Mouse (Mus musculus) MEL (cell line): ENCODE results near the gene Mtor. TPM values are rescaled to one million over a fixed set of nuclear protein-coding genes. Genes with fewer than 3 reads are reported as not detected.
A peak's percentile ranks its signal among the peaks of the same experiment; 100 is the strongest.

ENCODE experiments used
- DNase-seq: peaks from one replicate; pipeline ENCODE4 v3.0.0; 2011; ENCODE audit warnings: low read depth, low spot score
- H3K27ac ChIP-seq: 2 replicates; pipeline ENCODE4 v1.5.1; 2012; ENCODE audit warnings: low read depth, mild to moderate bottlenecking, control low read depth, low read length, moderate library complexity; ENCODE audit not compliant: control insufficient read depth
- H3K27me3 ChIP-seq, 2 experiments: fragments of 150-350 bp in 1 of 2; sonication (generic) in 1 of 2; 2 replicates each; pipeline ENCODE4 v1.6.1; 2012; ENCODE audit warnings: low read length in 2 of 2, mild to moderate bottlenecking in 2 of 2, improper control_type of control experiment in 1 of 2, moderate library complexity in 1 of 2; ENCODE audit not compliant: insufficient read depth in 2 of 2, control insufficient read depth in 1 of 2
- H3K36me3 ChIP-seq, 2 experiments: 2 replicates each; pipeline ENCODE4 v1.6.1; 2012 to 2014; ENCODE audit warnings: low read length in 2 of 2, improper control_type of control experiment in 1 of 2, inconsistent platforms in 1 of 2, mild to moderate bottlenecking in 1 of 2; ENCODE audit not compliant: insufficient read depth in 2 of 2, control insufficient read depth in 1 of 2
- H3K4me1 ChIP-seq, 2 experiments: fragments of 150-350 bp in 1 of 2; sonication (generic) in 1 of 2; 2 replicates each; pipeline ENCODE4 v1.6.1; 2012; ENCODE audit warnings: low read length in 2 of 2, improper control_type of control experiment in 1 of 2, mild to moderate bottlenecking in 1 of 2; ENCODE audit not compliant: insufficient read depth in 2 of 2, control insufficient read depth in 1 of 2
- H3K4me3 ChIP-seq, 2 experiments: fragments of 150-350 bp in 1 of 2; sonication (generic) in 1 of 2; 2 replicates each; pipeline ENCODE4 v1.5.1; 2012; ENCODE audit warnings: low read depth in 2 of 2, low read length in 2 of 2, mild to moderate bottlenecking in 2 of 2, moderate library complexity in 2 of 2, control low read depth in 1 of 2, improper control_type of control experiment in 1 of 2; ENCODE audit not compliant: control insufficient read depth in 1 of 2, insufficient read depth in 1 of 2
- H3K79me2 ChIP-seq: 2 replicates; pipeline ENCODE4 v1.6.1; 2012; ENCODE audit warnings: mild to moderate bottlenecking, low read length, moderate library complexity; ENCODE audit not compliant: control insufficient read depth, poor library complexity, insufficient read depth
- H3K9ac ChIP-seq: 2 replicates; pipeline ENCODE4 v1.6.1; 2012; ENCODE audit warnings: low read depth, mild to moderate bottlenecking, control low read depth, low read length, moderate library complexity; ENCODE audit not compliant: control insufficient read depth, poor library complexity, severe bottlenecking
- H3K9me3 ChIP-seq: fragments of 150-350 bp; sonication (generic); replicated peaks from 2 replicates; pipeline ENCODE4 v1.6.1; 2012; ENCODE audit warnings: mild to moderate bottlenecking, low read length, improper control_type of control experiment, moderate library complexity; ENCODE audit not compliant: insufficient read depth
- CHD2 ChIP-seq: IDR thresholded peaks from 2 replicates; pipeline ENCODE4 v1.6.1; 2011; ENCODE audit warnings: low read length, improper control_type of control experiment
- CTCF ChIP-seq, 3 experiments: IDR thresholded peaks in 2 of 3; conservative IDR thresholded peaks in 1 of 3; 2 replicates each; pipeline ENCODE4 v1.5.1; 2011 to 2012; ENCODE audit warnings: low read length in 3 of 3, low read depth in 2 of 3, mild to moderate bottlenecking in 2 of 3, improper control_type of control experiment in 1 of 3, inconsistent platforms in 1 of 3, mixed read lengths in 1 of 3, moderate library complexity in 1 of 3; ENCODE audit not compliant: control insufficient read depth in 1 of 3, insufficient read depth in 1 of 3, poor library complexity in 1 of 3, severe bottlenecking in 1 of 3
- E2F4 ChIP-seq: IDR thresholded peaks from 2 replicates; pipeline ENCODE4 v1.6.1; 2011; ENCODE audit warnings: low read depth, low read length, improper control_type of control experiment, borderline replicate concordance
- EP300 ChIP-seq, 2 experiments: IDR thresholded peaks; 2 replicates each; pipeline ENCODE4 v1.6.1; 2011; ENCODE audit warnings: improper control_type of control experiment in 2 of 2, low read length in 2 of 2, low read depth in 1 of 2, mild to moderate bottlenecking in 1 of 2
- ETS1 ChIP-seq: IDR thresholded peaks from 2 replicates; pipeline ENCODE4 v1.6.1; 2012; ENCODE audit warnings: low read depth, mild to moderate bottlenecking, inconsistent platforms, low read length, improper control_type of control experiment, moderate library complexity
- GATA1 ChIP-seq: IDR thresholded peaks from 2 replicates; pipeline ENCODE4 v1.6.1; 2011; ENCODE audit warnings: low read depth, low read length, improper control_type of control experiment
- HCFC1 ChIP-seq: IDR thresholded peaks from 2 replicates; pipeline ENCODE4 v1.6.1; 2012; ENCODE audit warnings: low read depth, mild to moderate bottlenecking, inconsistent platforms, low read length, improper control_type of control experiment, moderate library complexity
- MAZ ChIP-seq: IDR thresholded peaks from 2 replicates; pipeline ENCODE4 v1.6.1; 2012; ENCODE audit warnings: low read depth, mild to moderate bottlenecking, inconsistent platforms, low read length, improper control_type of control experiment
- NELFE ChIP-seq: IDR thresholded peaks from 2 replicates; pipeline ENCODE4 v1.6.1; 2011; ENCODE audit warnings: low read depth, low read length, improper control_type of control experiment
- POLR2A ChIP-seq, 2 experiments: IDR thresholded peaks; 2 replicates each; pipeline ENCODE4 v1.6.1; 2011 to 2012; ENCODE audit warnings: low read length in 2 of 2, mild to moderate bottlenecking in 2 of 2, control low read depth in 1 of 2, improper control_type of control experiment in 1 of 2, low read depth in 1 of 2, moderate library complexity in 1 of 2; ENCODE audit not compliant: control insufficient read depth in 1 of 2, insufficient read depth in 1 of 2, poor library complexity in 1 of 2
- RAD21 ChIP-seq: IDR thresholded peaks from 2 replicates; pipeline ENCODE4 v1.6.1; 2011; ENCODE audit warnings: mild to moderate bottlenecking, low read depth, low read length, improper control_type of control experiment
- RCOR1 ChIP-seq: IDR thresholded peaks from 2 replicates; pipeline ENCODE4 v1.6.1; 2012; ENCODE audit warnings: low read depth, mild to moderate bottlenecking, inconsistent platforms, low read length, improper control_type of control experiment
- SIN3A ChIP-seq: IDR thresholded peaks from 2 replicates; pipeline ENCODE4 v1.6.1; 2012; ENCODE audit warnings: low read length, improper control_type of control experiment, inconsistent platforms
- TAL1 ChIP-seq: IDR thresholded peaks from 2 replicates; pipeline ENCODE4 v1.6.1; 2012; ENCODE audit warnings: mild to moderate bottlenecking, inconsistent platforms, low read length, moderate library complexity, mixed read lengths
- TBP ChIP-seq: IDR thresholded peaks from 2 replicates; pipeline ENCODE4 v1.8.0; 2011; ENCODE audit warnings: low read depth, low read length, improper control_type of control experiment
- UBTF ChIP-seq: IDR thresholded peaks from 2 replicates; pipeline ENCODE4 v1.6.1; 2012; ENCODE audit warnings: low read depth, mild to moderate bottlenecking, inconsistent platforms, low read length, improper control_type of control experiment, moderate library complexity, borderline replicate concordance; ENCODE audit not compliant: insufficient read depth
- USF2 ChIP-seq, 2 experiments: IDR thresholded peaks; 2 replicates each; pipeline ENCODE4 v1.6.1; 2011 to 2012; ENCODE audit warnings: improper control_type of control experiment in 2 of 2, low read length in 2 of 2, borderline replicate concordance in 1 of 2, inconsistent platforms in 1 of 2, low read depth in 1 of 2, mild to moderate bottlenecking in 1 of 2; ENCODE audit not compliant: insufficient read depth in 1 of 2
- ZNF384 ChIP-seq: IDR thresholded peaks from 2 replicates; pipeline ENCODE4 v1.6.1; 2012; ENCODE audit warnings: low read depth, mild to moderate bottlenecking, inconsistent platforms, low read length, improper control_type of control experiment
- polyA plus RNA-seq, 2 experiments: library from polyadenylated mRNA; stranded (reverse) in 1 of 2; unstranded in 1 of 2; fragments of >175 nt in 1 of 2; fragments of >200 nt in 1 of 2; gene quantifications; 2 replicates each; pipeline versions ENCODE4 v1.2.1 to v1.2.4; 2012; ENCODE audit warnings: low replicate concordance in 2 of 2, low read depth in 1 of 2; ENCODE audit not compliant: insufficient read length in 2 of 2, insufficient read depth in 1 of 2, missing spikeins in 1 of 2
- total RNA-seq: library from RNA; depleted of rRNA; stranded (reverse); fragments of 300-350 nt; gene quantifications from 2 replicates; pipeline ENCODE4 v1.2.3, GENCODE M21; 2012

Mtor gene
- total and polyA plus RNA-seq, 3 experiments = 23.9 to 35.2 TPM; not detected in 1

DNA sequence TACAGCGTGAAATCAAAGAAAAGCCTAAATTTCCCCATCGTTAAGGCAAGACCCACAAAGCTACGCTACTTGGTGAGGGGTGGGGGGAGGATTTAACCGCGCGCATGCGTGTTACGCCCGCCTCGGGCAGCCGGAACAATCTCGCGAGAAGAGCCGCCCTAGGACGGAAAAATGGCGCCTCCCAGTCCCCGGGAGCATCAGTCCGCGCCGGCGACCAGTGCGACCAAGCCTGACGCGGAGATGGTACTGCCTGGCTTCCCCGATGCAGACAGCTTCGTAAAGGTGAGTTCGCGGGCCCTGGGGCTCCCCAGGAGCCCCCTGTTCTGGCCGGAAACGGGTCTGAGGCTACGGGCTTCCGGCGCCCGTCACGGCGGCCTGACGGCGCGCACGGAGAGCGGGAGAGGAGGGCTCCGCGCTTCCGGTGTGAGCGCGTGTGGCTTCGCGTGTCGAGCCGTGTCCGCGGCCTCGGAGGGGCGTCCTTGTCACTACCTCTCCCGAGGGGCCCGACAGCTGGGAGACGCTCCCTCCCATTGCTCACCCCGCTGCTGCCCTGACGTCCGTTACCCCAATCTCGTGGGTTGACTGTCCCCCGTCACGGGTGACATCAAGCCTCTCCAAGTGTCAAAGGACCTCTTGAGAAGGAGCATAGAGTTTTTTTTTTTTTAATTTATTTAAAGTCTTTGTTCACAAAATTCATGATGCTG, 110.0 kb downstream of the Mtor start, which contains the start of gene Exosc10 (continued):
- no peak for TF ChIP-seq MAZ
- TF ChIP-seq TBP = peak; percentile 61; the same call in 1 of the 2 replicates
- TF ChIP-seq USF2 (IDR thresholded peaks at IDR 0.05; ENCODE audit: borderline replicate concordance in 1 of 2, insufficient read depth in 1 of 2, low read depth in 1 of 2, low read length in 2 of 2) = no peak
- TF ChIP-seq, all 39 proteins: peak for 12

DNA sequence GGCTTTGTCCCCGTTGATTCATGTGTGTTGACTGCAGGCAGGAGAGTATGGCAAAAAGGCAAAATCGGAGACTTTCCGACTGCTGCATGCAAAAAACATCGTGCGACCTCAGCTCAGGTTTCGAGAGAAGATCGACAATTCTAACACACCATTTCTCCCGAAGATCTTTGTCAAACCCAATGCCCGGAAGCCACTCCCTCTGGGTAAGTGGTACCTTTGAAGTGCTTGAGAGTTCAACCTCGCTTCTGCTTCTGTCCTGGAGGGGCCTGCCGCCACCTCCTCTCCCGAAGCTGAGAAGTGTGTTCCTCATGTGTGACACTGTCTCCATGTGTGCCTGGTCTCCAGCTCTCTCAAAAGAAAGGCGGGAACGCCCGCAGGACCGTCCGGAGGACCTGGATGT, 114.3 kb downstream of the Mtor start:
- TF ChIP-seq GATA1 (no peak), EP300 (IDR thresholded peaks at IDR 0.05; ENCODE audit: low read depth in 1 of 2, low read length in 2 of 2) (no peak), POLR2A (IDR thresholded peaks at IDR 0.05; ENCODE audit: control insufficient read depth in 1 of 2, insufficient read depth in 1 of 2, low read depth in 1 of 2, low read length in 2 of 2, poor library complexity in 1 of 2) (no peak), CHD2 (no peak), USF2 (IDR thresholded peaks at IDR 0.05; ENCODE audit: borderline replicate concordance in 1 of 2, insufficient read depth in 1 of 2, low read depth in 1 of 2, low read length in 2 of 2) (no peak), ZNF384 (no peak), TAL1 (no peak), HCFC1 (no peak), SIN3A (no peak), ETS1 (no peak), E2F4 (no peak), CTCF (IDR thresholded peaks at IDR 0.05 in 2 of 3, conservative IDR thresholded peaks at IDR 0.05 in 1 of 3; ENCODE audit: control insufficient read depth in 1 of 3, insufficient read depth in 1 of 3, low read depth in 2 of 3, low read length in 3 of 3, poor library complexity in 1 of 3, severe bottlenecking in 1 of 3) (no peak), RCOR1 (no peak), UBTF (no peak), RAD21 (no peak)
- peaks cover 7 to 22% of the 10 kb centered on the region in 2 experiments for H3K36me3 ChIP-seq

DNA sequence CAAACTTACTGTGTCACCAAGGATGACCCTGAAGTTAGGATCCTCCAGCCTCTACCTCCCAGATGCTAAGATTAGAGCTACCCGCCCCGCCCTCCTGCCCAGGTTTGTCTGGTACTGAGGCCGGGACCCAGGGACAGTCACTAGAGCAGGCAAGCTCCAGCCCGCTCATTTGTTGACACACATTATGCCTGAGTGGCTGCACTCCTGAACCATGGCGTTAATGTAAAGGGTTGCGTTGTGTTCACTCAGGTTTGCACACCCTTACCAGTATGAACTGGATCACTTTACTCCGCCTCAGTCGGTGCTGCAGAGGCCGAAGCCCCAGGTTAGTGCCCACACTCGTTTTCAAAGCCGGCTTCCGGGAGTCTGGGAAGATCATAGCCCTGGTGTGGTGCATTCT, 115.2 kb downstream of the Mtor start:
- Histone ChIP-seq H3K27me3 (no peaks in the 10 kb centered on the region), H3K27ac (no peak overlapping the region), H3K4me3 (no peak overlapping the region), H3K36me3 (peaks cover 5 to 25% of the 10 kb centered on the region in 2 experiments)
- TF ChIP-seq NELFE = no peak
- TF ChIP-seq, all 39 proteins: peak for 0
- H3K9ac ChIP-seq = no peak overlapping the region
- peaks cover 0 to 9% of the 10 kb centered on the region in 2 experiments; a peak in 2 of 4 replicates for H3K4me1 ChIP-seq
- H3K9me3 ChIP-seq = no peaks in the 10 kb centered on the region
- H3K79me2 ChIP-seq = peaks cover 6% of the 10 kb centered on the region
- no peak for DNase-seq

More for the DNA sequence above, 114.3 kb downstream of the Mtor start:
- peaks cover 8% of the 10 kb centered on the region for H3K79me2 ChIP-seq
- no peaks in the 10 kb centered on the region for H3K27me3 ChIP-seq
- no peak for DNase-seq
- H3K4me1 ChIP-seq = peaks cover 0 to 9% of the 10 kb centered on the region in 2 experiments; a peak in 2 of 4 replicates
- no peaks in the 10 kb centered on the region for H3K9me3 ChIP-seq
- no peak overlapping the region for H3K9ac ChIP-seq
- H3K4me3 ChIP-seq = no peak overlapping the region
- H3K27ac ChIP-seq = no peak overlapping the region
